17 mouse cellular contexts compared by ENCODE assay signal in the genomic region with DNA sequence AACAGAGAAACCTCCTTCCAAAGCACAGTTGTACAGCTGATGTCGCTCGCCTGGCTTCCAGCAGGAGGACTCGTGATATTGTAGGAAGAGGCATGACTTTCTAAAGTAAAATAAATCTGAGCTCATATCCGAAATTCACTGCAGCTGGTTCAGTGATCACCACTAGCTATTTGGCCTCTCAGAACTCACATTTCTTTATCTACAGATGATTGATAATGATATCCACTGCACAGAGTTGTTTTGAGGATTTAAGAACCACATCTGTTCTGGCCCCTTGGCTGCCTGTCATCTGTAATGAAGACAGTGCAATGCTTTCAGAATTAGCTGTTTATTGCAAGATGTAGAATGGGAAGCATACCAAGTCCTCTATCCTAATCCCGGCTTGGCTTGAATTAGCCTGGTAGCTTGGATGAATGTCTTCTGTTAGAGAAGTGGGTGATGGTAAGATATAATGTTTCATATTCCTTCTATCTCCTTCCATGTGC. TPM values are rescaled to one million over a fixed set of nuclear protein-coding genes. Genes with fewer than 3 reads are reported as not detected.
DNase-seq lines count a peak whose midpoint lies in the region; ATAC-seq and TF ChIP-seq lines count a peak whose summit lies in the region.
"Had no signal": no experiment of that assay in that cellular context is flagged by ENCODE, and none has a peak within 500 bp of the region (broad histone marks: within the 10 kb centered on the region; RNA-seq: fewer than 3 reads in every experiment).

No protein-coding gene starts in this region.

- H3K4me1 ChIP-seq in midbrain, postnatal 0 days (ENCODE audit: insufficient read depth, low read length) = no peaks in the 10 kb centered on the region
- H3K4me1 ChIP-seq in midbrain, embryonic 13.5 days (replicated peaks) = no peaks in the 10 kb centered on the region
- no peaks in the 10 kb centered on the region for H3K4me1 ChIP-seq in stomach, postnatal 0 days (replicated peaks; ENCODE audit: control insufficient read depth, insufficient read depth)

- H3K4me2 ChIP-seq in midbrain, postnatal 0 days (ENCODE audit: low read depth, low read length, poor library complexity, severe bottlenecking) = no peak overlapping the region
- no peak overlapping the region for H3K4me2 ChIP-seq in midbrain, embryonic 13.5 days (replicated peaks)
- no peak overlapping the region for H3K4me2 ChIP-seq in stomach, postnatal 0 days (replicated peaks; ENCODE audit: low read depth)

- no peaks in the 10 kb centered on the region for H3K36me3 ChIP-seq in midbrain, postnatal 0 days (ENCODE audit: insufficient read depth, low read length)
- no peaks in the 10 kb centered on the region for H3K36me3 ChIP-seq in midbrain, embryonic 13.5 days
- no peaks in the 10 kb centered on the region for H3K36me3 ChIP-seq in stomach, postnatal 0 days (ENCODE audit: control insufficient read depth, insufficient read depth, low read length)

- no peaks in the 10 kb centered on the region for H3K9me3 ChIP-seq in midbrain, postnatal 0 days (ENCODE audit: low read length)
- H3K9me3 ChIP-seq in midbrain, embryonic 13.5 days = no peaks in the 10 kb centered on the region
- H3K9me3 ChIP-seq in stomach, postnatal 0 days (ENCODE audit: control insufficient read depth, low read length) = no peaks in the 10 kb centered on the region

- H3K27ac ChIP-seq in midbrain, postnatal 0 days (ENCODE audit: low read depth, low read length) = no peak overlapping the region
- H3K27ac ChIP-seq in midbrain, embryonic 13.5 days = no peak overlapping the region
- H3K27ac ChIP-seq in stomach, postnatal 0 days (replicated peaks) = no peak overlapping the region

- WGBS in midbrain, postnatal 0 days = 87% methylated on average over 5 of the region's 5 CpGs
- WGBS in midbrain, embryonic 13.5 days = 87% methylated on average over 5 of the region's 5 CpGs
- WGBS in stomach, postnatal 0 days = 50% methylated on average over 5 of the region's 5 CpGs

- H3K27me3 ChIP-seq in midbrain, postnatal 0 days (ENCODE audit: insufficient read depth, low read length) = no peaks in the 10 kb centered on the region
- no peaks in the 10 kb centered on the region for H3K27me3 ChIP-seq in midbrain, embryonic 13.5 days
- H3K27me3 ChIP-seq in stomach, postnatal 0 days (ENCODE audit: control insufficient read depth, insufficient read depth, low read length) = no peaks in the 10 kb centered on the region
- H3K27me3 ChIP-seq: CH12.LX had no signal

- peak; percentile 8 to 13 for DNase-seq in kidney, postnatal 4 days
- no peak for DNase-seq in kidney, postnatal 10 days
- DNase-seq in midbrain, postnatal 0 days (ENCODE audit: low spot score) = peak; percentile 9
- peak; percentile 39 for DNase-seq in layer of hippocampus, adult 9-11 months
- no peak for DNase-seq in stomach, postnatal 0 days (ENCODE audit: low spot score)
- DNase-seq in urinary bladder, adult 2 months (ENCODE audit: low spot score) = no peak
- DNase-seq: adrenal gland, postnatal 36 days; cerebellum, adult 18-20 months; forebrain, postnatal 0 days; spleen, adult 18-20 months had no signal

- ATAC-seq in midbrain, postnatal 0 days (ENCODE audit: low FRiP score) = no peak
- no peak for ATAC-seq in midbrain, embryonic 13.5 days
- peak; percentile 67; the same call in 1 of the 2 replicates for ATAC-seq in stomach, postnatal 0 days (ENCODE audit: low FRiP score, low TSS enrichment)
- no peak for ATAC-seq in activated CD4-positive, CD25-positive, alpha-beta regulatory T cell, adult 4 months
- ATAC-seq: forebrain, postnatal 0 days had no signal

- TF ChIP-seq EP300 in stomach, postnatal 0 days (optimal IDR thresholded peaks at IDR 0.05) = no peak

- no peak overlapping the region for H3K9ac ChIP-seq in midbrain, postnatal 0 days (replicated peaks; ENCODE audit: low read length, poor library complexity, severe bottlenecking)
- no peak overlapping the region for H3K9ac ChIP-seq in midbrain, embryonic 13.5 days (replicated peaks)
- H3K9ac ChIP-seq in stomach, postnatal 0 days (ENCODE audit: low read length) = no peak overlapping the region
- H3K9ac ChIP-seq: forebrain, postnatal 0 days had no signal

- no peak overlapping the region for H3K4me3 ChIP-seq in midbrain, postnatal 0 days (ENCODE audit: low read depth, low read length)
- no peak overlapping the region for H3K4me3 ChIP-seq in midbrain, embryonic 13.5 days (replicated peaks)
- H3K4me3 ChIP-seq in stomach, postnatal 0 days (ENCODE audit: low read depth, low read length) = no peak overlapping the region

- no peak for TF ChIP-seq CTCF in midbrain, postnatal 0 days (IDR thresholded peaks at IDR 0.05)
- peak; percentile 47 for TF ChIP-seq CTCF in stomach, postnatal 0 days (IDR thresholded peaks at IDR 0.05; ENCODE audit: low read depth)

RNA-seq across cellular contexts. Expression of a gene that starts 45.3 kb away (rescaled TPM):
- total RNA-seq in midbrain, postnatal 0 days (2014; rRNA removed) = 11.5 and 13.0 TPM in 2 replicates
- polyA plus RNA-seq in midbrain, postnatal 0 days (2015; fragmentation: Nextera tagmentation; extraction: Ambion mirVana) = 1.8 and 1.9 TPM in 2 replicates
- 1.3 and 1.8 TPM in 2 replicates for polyA plus RNA-seq in midbrain, embryonic 13.5 days (2015; fragmentation: Nextera tagmentation; extraction: Ambion mirVana)
- 0.08 and 0.11 TPM in 2 replicates for polyA plus RNA-seq in stomach, postnatal 0 days (2015; fragmentation: Nextera tagmentation; extraction: Ambion mirVana)
- not detected for polyA plus RNA-seq in activated CD4-positive, CD25-positive, alpha-beta regulatory T cell, adult 4 months (2017; shearing (Covaris generic))
- polyA plus RNA-seq in urinary bladder, adult 2 months (2012; rRNA removed) = 0.11 and 0.19 TPM in 2 replicates
- total RNA-seq: CH12.LX; neutrophil, adult 5-6 weeks had no signal
- polyA plus RNA-seq: heart, postnatal 0 days; intestine, embryonic 14.5 days; liver, embryonic 16.5 days had no signal

Comparison
In these comparisons a context has a peak if more than half of its experiments do, and no peak if none do; other contexts are left out.
1. DNase-seq: peak in kidney, postnatal 4 days (2 of 2), midbrain, postnatal 0 days (single experiment) and layer of hippocampus, adult 9-11 months (single experiment); none in kidney, postnatal 10 days (single experiment), stomach, postnatal 0 days (single experiment) and urinary bladder, adult 2 months (single experiment).